Mouse (Mus musculus) bone marrow macrophage, adult 2 months (primary cell): ENCODE data around the gene Sec24c. TPM values are rescaled to one million over a fixed set of nuclear protein-coding genes. Genes with fewer than 3 reads are reported as not detected.

Experiments
- H3K27ac ChIP-seq: 2 replicates; pipeline ENCODE4 v1.5.1; 2012; ENCODE audit warnings: low read depth, low read length; ENCODE audit not compliant: insufficient read depth
- H3K4me1 ChIP-seq: 2 replicates; pipeline ENCODE4 v1.6.1; 2012; ENCODE audit warnings: low read length; ENCODE audit not compliant: control insufficient read depth, insufficient read depth
- H3K4me3 ChIP-seq: 2 replicates; pipeline ENCODE4 v1.5.1; 2012; ENCODE audit warnings: mild to moderate bottlenecking, low read length, moderate library complexity; ENCODE audit not compliant: insufficient read depth
- CTCF ChIP-seq: IDR thresholded peaks from 2 replicates; pipeline ENCODE4 v1.5.1; 2012; ENCODE audit warnings: low read depth, mild to moderate bottlenecking, low read length, moderate library complexity
- POLR2A ChIP-seq: IDR thresholded peaks from 2 replicates; pipeline ENCODE4 v1.6.1; 2012; ENCODE audit warnings: mild to moderate bottlenecking, low read depth, low read length, borderline replicate concordance
- polyA plus RNA-seq: library from polyadenylated mRNA; stranded (reverse); fragments of >200 nt; gene quantifications from 2 replicates; pipeline ENCODE4 v1.2.4, GENCODE M21; 2012; ENCODE audit not compliant: missing spikeins, insufficient read depth, insufficient read length

The Sec24c gene
- polyA plus RNA-seq, 1 experiment, result 73.0 TPM

- no peak for TF ChIP-seq POLR2A
- TF ChIP-seq CTCF, result no peak
- Histone ChIP-seq H3K4me1 (peaks cover 26% of the 10 kb centered on the region), H3K27ac (no peak overlapping the region), H3K4me3 (no peak overlapping the region)
These were observed 15.2 kb upstream of the Sec24c start for GRCm38 (mm10) chr14:20658902-20659301.

DNA sequence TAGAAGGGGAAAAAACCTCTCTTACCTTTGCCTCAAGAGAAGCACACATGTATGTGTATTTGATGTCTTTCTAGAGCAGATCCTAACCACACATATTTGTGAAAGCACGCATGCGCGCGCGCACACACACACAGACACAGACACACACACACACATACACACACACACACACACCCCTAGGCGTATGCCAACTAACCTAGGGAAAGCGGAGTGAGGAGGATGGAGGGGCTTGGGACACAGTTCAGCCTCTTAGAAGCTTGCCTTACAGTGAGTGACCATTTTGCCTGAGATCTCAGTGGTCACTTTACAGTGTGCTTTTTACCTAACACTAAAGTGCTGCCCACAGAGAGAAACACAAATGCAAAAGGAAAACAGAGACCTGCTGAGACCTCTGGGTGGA is 14.4 kb upstream of the Sec24c start:
- Histone ChIP-seq H3K4me3 (no peak overlapping the region), H3K27ac (no peak overlapping the region), H3K4me1 (peaks cover 20% of the 10 kb centered on the region)
- TF ChIP-seq CTCF (no peak), POLR2A (no peak)

GRCm38 (mm10) chr14:20660827-20661660 is 13.1 kb upstream of the Sec24c start:
- Histone ChIP-seq H3K27ac (no peak overlapping the region), H3K4me3 (peak overlapping the region; percentile 62), H3K4me1 (peaks cover 8% of the 10 kb centered on the region)
- no peak for TF ChIP-seq POLR2A
- peak; percentile 43 for TF ChIP-seq CTCF

GRCm38 (mm10) chr14:20661661-20662331 is 12.3 kb upstream of the Sec24c start:
- peaks cover 4% of the 10 kb centered on the region for H3K4me1 ChIP-seq
- TF ChIP-seq CTCF (no peak), POLR2A (no peak)
- peak overlapping the region; percentile 62 for H3K4me3 ChIP-seq
- H3K27ac ChIP-seq, result no peak overlapping the region

- TF ChIP-seq CTCF, result no peak
- TF ChIP-seq POLR2A, result no peak
- no peak overlapping the region for H3K27ac ChIP-seq
- H3K4me3 ChIP-seq, result no peak overlapping the region
- peaks cover 4% of the 10 kb centered on the region for H3K4me1 ChIP-seq
These were observed 11.4 kb upstream of the Sec24c start for GRCm38 (mm10) chr14:20662740-20663139.

GRCm38 (mm10) chr14:20663601-20664000 is 10.5 kb upstream of the Sec24c start:
- Histone ChIP-seq H3K4me1 (peaks cover 4% of the 10 kb centered on the region), H3K27ac (no peak overlapping the region), H3K4me3 (no peak overlapping the region)
- TF ChIP-seq CTCF (no peak), POLR2A (no peak)

GRCm38 (mm10) chr14:20664436-20664835 is 9.7 kb upstream of the Sec24c start:
- no peak overlapping the region for H3K27ac ChIP-seq
- H3K4me3 ChIP-seq, result no peak overlapping the region
- peaks cover 4% of the 10 kb centered on the region for H3K4me1 ChIP-seq
- TF ChIP-seq POLR2A, result no peak
- no peak for TF ChIP-seq CTCF

DNA sequence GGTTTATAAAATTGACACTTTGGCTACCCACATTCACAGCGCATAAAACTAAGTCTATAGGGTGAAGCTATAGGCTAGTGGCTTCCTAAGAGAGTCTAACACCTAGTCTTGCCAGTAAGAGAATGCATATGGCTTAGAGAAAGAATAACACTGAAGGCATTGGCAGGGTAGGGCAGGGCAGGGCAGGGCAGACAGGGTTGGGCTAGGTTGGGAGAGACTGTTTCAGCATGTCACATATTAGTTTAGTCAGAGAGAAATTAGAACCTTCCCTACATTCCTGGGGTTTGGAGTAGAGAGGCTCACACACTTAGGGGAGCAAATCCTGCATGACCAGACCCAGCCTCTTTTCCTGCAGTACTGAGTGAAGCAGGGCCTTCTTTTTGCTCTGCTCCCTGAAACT is 6.6 kb upstream of the Sec24c start:
- Histone ChIP-seq H3K27ac (no peak overlapping the region), H3K4me3 (no peak overlapping the region), H3K4me1 (no peaks in the 10 kb centered on the region)
- TF ChIP-seq POLR2A (no peak), CTCF (no peak)

DNA sequence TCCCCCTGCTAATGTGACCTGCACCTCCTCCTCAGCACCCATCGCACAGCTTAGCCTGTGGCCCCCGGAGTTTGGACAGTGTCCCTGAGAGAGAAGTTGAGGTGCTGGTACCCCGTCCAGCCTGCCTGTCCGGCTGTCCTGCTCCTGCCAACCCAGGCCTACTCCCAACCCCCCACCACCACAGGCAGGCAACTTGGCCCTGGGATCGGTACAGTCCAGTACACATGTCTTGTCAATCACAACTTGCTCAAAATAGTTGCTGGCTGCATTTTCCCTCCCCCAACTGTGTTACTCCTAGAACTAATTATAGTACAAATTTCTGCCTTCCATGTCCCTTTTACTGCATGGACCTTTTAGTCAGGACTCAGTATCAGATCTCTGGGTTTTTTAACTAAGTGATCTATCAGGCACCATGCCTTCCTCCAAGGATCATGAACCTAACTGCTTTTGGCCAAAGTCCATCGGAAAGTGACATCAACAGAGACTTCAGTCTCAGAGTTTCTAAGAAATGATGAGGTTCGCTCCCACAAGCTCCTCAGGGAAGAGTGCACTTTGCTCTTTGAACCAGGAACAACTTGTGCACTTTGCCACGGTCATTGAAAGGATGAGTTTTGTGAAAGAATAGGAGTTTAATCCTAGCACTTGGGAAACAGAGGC is 5.8 kb upstream of the Sec24c start, which contains the start of gene Synpo2l:
Gene Synpo2l (minus strand): TSS at position 201 of the 657 bp plus-strand sequence.
- H3K27ac ChIP-seq, result no peak within 1 kb of the TSS
- peaks cover 1% of the 10 kb centered on the region; the same call in 1 of the 2 replicates for H3K4me1 ChIP-seq
- no peak within 1 kb of the TSS for H3K4me3 ChIP-seq
- no peak for TF ChIP-seq CTCF
- TF ChIP-seq POLR2A, result no peak
